Mouse (Mus musculus) induced T-regulatory cell, adult 2 months (primary cell): ENCODE data around the gene Polr2i.
"Not testable (repeated sequence)": the region's sequence is repeated elsewhere in the genome, so short reads cannot be mapped to it uniquely, and the experiment has no call there.

ENCODE experiments used
- DNase-seq: peaks from one replicate; pipeline ENCODE4 v3.0.0-alpha.2; 2012; ENCODE audit warnings: low read depth

The Polr2i gene

GRCm38 (mm10) chr7:30205383-30205782 is 26.4 kb upstream of the Polr2i start:
- DNase-seq: peak; percentile 85

GRCm38 (mm10) chr7:30206364-30206763 is 25.4 kb upstream of the Polr2i start:
- not testable (repeated sequence) for DNase-seq

- DNase-seq: no peak
These were observed 20.7 kb upstream of the Polr2i start for GRCm38 (mm10) chr7:30211025-30211424.

- DNase-seq: no peak
These were observed 17.9 kb upstream of the Polr2i start for GRCm38 (mm10) chr7:30213881-30214280.

- DNase-seq: no peak
These were observed 15.9 kb upstream of the Polr2i start for GRCm38 (mm10) chr7:30215875-30216274.

- peak; percentile 92 for DNase-seq
These were observed 15.0 kb upstream of the Polr2i start for GRCm38 (mm10) chr7:30216723-30217151.

GRCm38 (mm10) chr7:30217277-30217676 is 14.5 kb upstream of the Polr2i start:
- DNase-seq: no peak

- DNase-seq: peak; percentile 64
These were observed 12.3 kb upstream of the Polr2i start for GRCm38 (mm10) chr7:30219293-30220007.

GRCm38 (mm10) chr7:30220008-30220356 is 11.8 kb upstream of the Polr2i start:
- no peak for DNase-seq

GRCm38 (mm10) chr7:30221433-30221832 is 10.3 kb upstream of the Polr2i start:
- no peak for DNase-seq

GRCm38 (mm10) chr7:30222205-30222604 is 9.5 kb upstream of the Polr2i start:
- no peak for DNase-seq

GRCm38 (mm10) chr7:30224206-30224605 is 7.5 kb upstream of the Polr2i start:
- no peak for DNase-seq

- no peak for DNase-seq
These were observed 450 bp upstream of the Polr2i start for GRCm38 (mm10) chr7:30231328-30231668.

GRCm38 (mm10) chr7:30232631-30233148 is 942 bp downstream of the Polr2i start:
- peak; percentile 81 for DNase-seq

GRCm38 (mm10) chr7:30233387-30233786 is 1.6 kb downstream of the Polr2i start:
- DNase-seq: no peak

- no peak for DNase-seq
These were observed 2.6 kb downstream of the Polr2i start for GRCm38 (mm10) chr7:30234276-30234858.

- no peak for DNase-seq
These were observed 3.3 kb downstream of the Polr2i start for GRCm38 (mm10) chr7:30235091-30235490.

GRCm38 (mm10) chr7:30235625-30236024 is 3.9 kb downstream of the Polr2i start, which contains the start of gene Ovol3:
Gene Ovol3, minus strand, starts transcription at chr7:30235725.
- DNase-seq: no peak

- not testable (repeated sequence) for DNase-seq
These were observed 5.6 kb downstream of the Polr2i start for GRCm38 (mm10) chr7:30237374-30237773.

GRCm38 (mm10) chr7:30251956-30252954 is 20.5 kb downstream of the Polr2i start:
- no peak for DNase-seq

- no peak for DNase-seq
These were observed 33.3 kb downstream of the Polr2i start for GRCm38 (mm10) chr7:30265041-30265440.

GRCm38 (mm10) chr7:30265531-30265930 is 33.8 kb downstream of the Polr2i start:
- no peak for DNase-seq
